Mouse (Mus musculus) CH12.LX (cell line): ENCODE measurements at regions not wholly inside any gene's neighbourhood (a gene's known extent, or its start where the extent isn't known, plus 50 kb on each side); places are given as distances from the start of the nearest gene placed in this dataset.

Source experiments
- DNase-seq: peaks from one replicate; pipeline ENCODE4 v3.0.0-alpha.2; 2013; ENCODE audit errors: extremely low read depth
- H3K27ac ChIP-seq: 2 replicates; pipeline ENCODE4 v1.5.1; 2012; ENCODE audit warnings: low read depth, mild to moderate bottlenecking, control low read depth, moderate library complexity; ENCODE audit not compliant: insufficient read depth
- H3K27me3 ChIP-seq: replicated peaks from 2 replicates; pipeline ENCODE3; 2012; ENCODE audit warnings: inconsistent platforms
- H3K36me3 ChIP-seq, 2 experiments: replicated peaks in 1 of 2; 2 replicates each; pipeline versions ENCODE3 to v1.6.1; 2012; ENCODE audit warnings: inconsistent platforms in 1 of 2, low read length in 1 of 2, mild to moderate bottlenecking in 1 of 2, mixed read lengths in 1 of 2, moderate library complexity in 1 of 2; ENCODE audit not compliant: control insufficient read depth in 1 of 2, insufficient read depth in 1 of 2
- H3K4me1 ChIP-seq, 2 experiments: 2 replicates each; pipeline ENCODE4 v1.6.1; 2012; ENCODE audit warnings: inconsistent platforms in 1 of 2, moderate library complexity in 1 of 2; ENCODE audit not compliant: insufficient read depth in 2 of 2, control insufficient read depth in 1 of 2
- H3K4me2 ChIP-seq: 2 replicates; pipeline ENCODE4 v1.6.1; 2012; ENCODE audit warnings: low read depth, mild to moderate bottlenecking, control low read depth; ENCODE audit not compliant: poor library complexity, insufficient read depth, severe bottlenecking
- H3K4me3 ChIP-seq, 3 experiments: fragments of 150-350 bp in 1 of 3; sonication (generic) in 1 of 3; replicated peaks in 1 of 3; 2 replicates each; pipeline versions ENCODE3 to v1.5.1; 2011 to 2012; ENCODE audit warnings: low read depth in 2 of 3, low read length in 2 of 3, mild to moderate bottlenecking in 2 of 3, moderate library complexity in 2 of 3, control low read depth in 1 of 3, improper control_type of control experiment in 1 of 3, inconsistent platforms in 1 of 3, mixed read lengths in 1 of 3; ENCODE audit not compliant: poor library complexity in 1 of 3
- H3K79me2 ChIP-seq: replicated peaks from 2 replicates; pipeline ENCODE4 v1.6.1; 2012; ENCODE audit warnings: mild to moderate bottlenecking, moderate library complexity; ENCODE audit not compliant: control insufficient read depth, poor library complexity, insufficient read depth, severe bottlenecking; ENCODE audit errors: extremely low read depth
- H3K9ac ChIP-seq: 2 replicates; pipeline ENCODE4 v1.6.1; 2012; ENCODE audit warnings: low read depth, mild to moderate bottlenecking, control low read depth, moderate library complexity; ENCODE audit not compliant: insufficient read depth
- H3K9me3 ChIP-seq: replicated peaks from 2 replicates; pipeline ENCODE3; 2012; ENCODE audit warnings: low read length, inconsistent platforms, mixed read lengths
- CHD1 ChIP-seq: IDR thresholded peaks from 2 replicates; pipeline ENCODE4 v1.6.1; 2012; ENCODE audit warnings: low read depth, low read length, improper control_type of control experiment, inconsistent platforms
- E2F4 ChIP-seq: IDR thresholded peaks from 2 replicates; pipeline ENCODE4 v1.6.1; 2011; ENCODE audit warnings: low read depth, low read length, improper control_type of control experiment; ENCODE audit not compliant: insufficient replicate concordance
- ELF1 ChIP-seq: IDR thresholded peaks from 2 replicates; pipeline ENCODE4 v1.6.1; 2014; ENCODE audit warnings: low read depth, mild to moderate bottlenecking, inconsistent platforms, low read length, improper control_type of control experiment
- EP300 ChIP-seq: IDR thresholded peaks from 2 replicates; pipeline ENCODE4 v1.6.1; 2011; ENCODE audit warnings: low read length, improper control_type of control experiment
- GABPA ChIP-seq: IDR thresholded peaks from 2 replicates; pipeline ENCODE4 v1.6.1; 2012; ENCODE audit warnings: low read depth, low read length, improper control_type of control experiment, inconsistent platforms; ENCODE audit not compliant: insufficient replicate concordance
- HCFC1 ChIP-seq: IDR thresholded peaks from 2 replicates; pipeline ENCODE4 v1.6.1; 2012; ENCODE audit warnings: low read depth, mild to moderate bottlenecking, inconsistent platforms, low read length, improper control_type of control experiment
- JUND ChIP-seq: conservative IDR thresholded peaks from 2 replicates; pipeline ENCODE4 v1.6.1; 2011; ENCODE audit warnings: low read depth, low read length, improper control_type of control experiment
- MAFK ChIP-seq: IDR thresholded peaks from 2 replicates; pipeline ENCODE4 v1.6.1; 2011; ENCODE audit warnings: low read length, improper control_type of control experiment; ENCODE audit not compliant: insufficient replicate concordance
- MAX ChIP-seq: IDR thresholded peaks from 2 replicates; pipeline ENCODE4 v1.6.1; 2011; ENCODE audit warnings: low read length, improper control_type of control experiment
- MAZ ChIP-seq: IDR thresholded peaks from 2 replicates; pipeline ENCODE4 v1.6.1; 2012; ENCODE audit warnings: low read depth, mild to moderate bottlenecking, inconsistent platforms, low read length, improper control_type of control experiment, moderate library complexity
- MEF2A ChIP-seq: IDR thresholded peaks from 2 replicates; pipeline ENCODE4 v1.6.1; 2014; ENCODE audit warnings: low read depth, mild to moderate bottlenecking, inconsistent platforms, low read length, improper control_type of control experiment, borderline replicate concordance
- NRF1 ChIP-seq: IDR thresholded peaks from 2 replicates; pipeline ENCODE4 v1.6.1; 2014; ENCODE audit warnings: low read depth, mild to moderate bottlenecking, inconsistent platforms, low read length, improper control_type of control experiment, moderate library complexity
- RAD21 ChIP-seq: IDR thresholded peaks from 2 replicates; pipeline ENCODE4 v1.6.1; 2011; ENCODE audit warnings: low read depth, mild to moderate bottlenecking, low read length, improper control_type of control experiment, moderate library complexity
- SIN3A ChIP-seq: IDR thresholded peaks from 2 replicates; pipeline ENCODE4 v1.6.1; 2012; ENCODE audit warnings: low read length, improper control_type of control experiment, inconsistent platforms
- SMC3 ChIP-seq: IDR thresholded peaks from 2 replicates; pipeline ENCODE4 v1.6.1; 2011; ENCODE audit warnings: low read depth, low read length, improper control_type of control experiment
- TBP ChIP-seq: conservative IDR thresholded peaks from 2 replicates; pipeline ENCODE4 v1.6.1; 2011; ENCODE audit warnings: low read depth, low read length, improper control_type of control experiment
- TCF12 ChIP-seq: IDR thresholded peaks from 2 replicates; pipeline ENCODE4 v1.6.1; 2014; ENCODE audit warnings: low read depth, mild to moderate bottlenecking, inconsistent platforms, low read length, improper control_type of control experiment
- USF1 ChIP-seq: IDR thresholded peaks from 2 replicates; pipeline ENCODE4 v1.6.1; 2014; ENCODE audit warnings: low read depth, mild to moderate bottlenecking, inconsistent platforms, low read length, improper control_type of control experiment
- ZKSCAN1 ChIP-seq: IDR thresholded peaks from 2 replicates; pipeline ENCODE4 v1.6.1; 2012; ENCODE audit warnings: low read depth, inconsistent platforms, low read length, improper control_type of control experiment, borderline replicate concordance
- ZMIZ1 ChIP-seq: IDR thresholded peaks from 2 replicates; pipeline ENCODE4 v1.6.1; 2012; ENCODE audit warnings: low read depth, mild to moderate bottlenecking, inconsistent platforms, low read length, improper control_type of control experiment
- dilution Hi-C: fragments of 300-500 bp; cut with MboI; formaldehyde crosslinking; loops from 2 replicates; pipeline ENCODE4 v1.14.3; 2020; ENCODE audit warnings: low sequenced_read_pairs; ENCODE audit not compliant: extremely low pct_unique_long_range_greater_than_20kb, extremely low pct_ligation_motif_present
- in situ Hi-C: fragments of 300-500 bp; cut with MboI; formaldehyde crosslinking; loops from 3 replicates; pipeline ENCODE4 v1.14.3; 2019; ENCODE audit warnings: low sequenced_read_pairs, low pct_ligation_motif_present, low pct_unique_long_range_greater_than_20kb, mixed read lengths

DNA sequence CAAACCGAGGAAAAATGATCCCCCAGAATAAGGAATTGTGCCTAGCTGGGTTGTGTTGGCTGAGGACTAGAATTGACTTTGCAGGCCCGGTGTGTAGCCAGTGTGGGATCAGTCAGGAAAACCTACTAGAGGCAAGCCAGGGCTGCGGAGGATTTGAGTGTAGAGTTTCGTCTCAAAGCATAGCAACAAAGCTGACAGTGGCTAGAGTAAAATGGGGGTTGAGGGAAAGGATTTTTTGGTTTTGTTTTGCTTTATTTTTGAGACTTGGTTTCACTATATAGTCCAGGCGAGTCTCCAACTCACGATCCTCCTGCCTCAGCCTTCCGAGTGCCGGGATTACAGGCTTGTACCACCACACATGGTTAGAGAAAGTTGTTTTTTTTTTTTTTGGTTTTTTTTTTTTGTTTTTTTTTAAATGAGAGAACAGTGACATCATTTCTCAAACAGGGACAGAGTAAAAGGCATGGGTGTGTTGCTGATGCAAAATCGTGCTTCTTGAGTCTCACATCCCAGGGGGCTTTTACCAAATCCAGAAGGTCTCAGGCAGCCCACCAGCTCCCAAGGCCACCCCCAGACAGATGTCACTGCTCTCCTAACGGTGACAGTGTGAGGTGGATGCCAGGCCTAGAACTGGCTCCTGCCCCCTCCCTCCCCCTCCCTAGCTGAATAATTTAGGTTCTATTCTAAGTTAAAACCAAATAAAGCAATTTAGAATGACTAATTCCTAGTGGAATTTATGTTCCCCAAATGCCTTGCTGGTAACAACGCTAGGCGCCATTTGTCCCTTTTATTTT is 101.8 kb downstream of the Nptx2 start:
- no peak overlapping the region for H3K9ac ChIP-seq
- H3K79me2 ChIP-seq, result no peaks in the 10 kb centered on the region
- H3K4me1 ChIP-seq, result no peaks in the 10 kb centered on the region
- H3K9me3 ChIP-seq, result peaks cover 3% of the 10 kb centered on the region
- in situ Hi-C loops, result no loop called here
- H3K4me2 ChIP-seq, result no peak overlapping the region
- TF ChIP-seq ZMIZ1, result no peak
- no peak for TF ChIP-seq JUND
- no peak for TF ChIP-seq SMC3
- no peak for TF ChIP-seq GABPA
- TF ChIP-seq TCF12, result no peak
- TF ChIP-seq ZKSCAN1, result no peak
- TF ChIP-seq NRF1, result no peak
- TF ChIP-seq USF1, result no peak
- no peak for TF ChIP-seq MAFK
- TF ChIP-seq MAZ, result no peak
- no peak for TF ChIP-seq E2F4
- no peak for TF ChIP-seq RAD21
- TF ChIP-seq TBP, result no peak
- no peak for TF ChIP-seq EP300
- no peak for TF ChIP-seq ELF1
- TF ChIP-seq CHD1, result no peak
- H3K4me3 ChIP-seq, result no peak overlapping the region
- H3K27ac ChIP-seq, result no peak overlapping the region
- H3K27me3 ChIP-seq, result no peaks in the 10 kb centered on the region
- dilution Hi-C loops, result no loop called here
- no peaks in the 10 kb centered on the region for H3K36me3 ChIP-seq
- no peak for DNase-seq

DNA sequence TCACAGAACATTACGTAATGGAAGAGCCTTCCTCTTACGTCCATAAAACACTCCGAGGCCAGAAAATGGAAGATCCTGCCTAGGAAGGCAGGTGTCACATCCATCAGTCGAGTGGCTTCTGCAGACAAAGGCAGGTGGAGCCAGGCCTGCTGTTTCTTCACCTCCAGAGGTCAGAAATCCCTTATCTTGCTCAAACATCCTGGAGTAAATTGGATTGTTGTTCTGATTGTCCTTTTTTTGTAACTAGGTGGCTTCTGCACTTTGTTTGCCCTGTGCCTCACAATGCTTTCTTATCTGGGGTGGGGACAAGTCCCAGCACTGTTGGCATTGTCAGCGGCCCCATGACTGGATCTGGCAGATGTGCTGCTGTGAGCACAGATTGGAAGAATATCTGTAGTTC is 106.5 kb downstream of the Nptx2 start:
- Histone ChIP-seq H3K27ac (no peak overlapping the region), H3K4me1 (no peaks in the 10 kb centered on the region), H3K36me3 (no peaks in the 10 kb centered on the region), H3K9ac (no peak overlapping the region), H3K9me3 (peaks cover 3% of the 10 kb centered on the region), H3K79me2 (no peaks in the 10 kb centered on the region), H3K4me2 (no peak overlapping the region), H3K27me3 (no peaks in the 10 kb centered on the region), H3K4me3 (no peak overlapping the region)
- no peak for DNase-seq
- no peak for TF ChIP-seq MAX
- no peak for TF ChIP-seq SIN3A
- no peak for TF ChIP-seq ZMIZ1
- no peak for TF ChIP-seq MEF2A
- no peak for TF ChIP-seq MAZ
- no peak for TF ChIP-seq HCFC1
- no peak for TF ChIP-seq SMC3
- no peak for TF ChIP-seq ZKSCAN1
- dilution Hi-C loops, result no loop called here
- in situ Hi-C loops, result no loop called here
